Mouse (Mus musculus): ENCODE results near the gene Ankrd34a. TPM values are rescaled to one million over a fixed set of nuclear protein-coding genes. Genes with fewer than 3 reads are reported as not detected.

Gene Ankrd34a
- polyA plus RNA-seq, 1 experiment from 2014 or later = 1.3 TPM

DNA sequence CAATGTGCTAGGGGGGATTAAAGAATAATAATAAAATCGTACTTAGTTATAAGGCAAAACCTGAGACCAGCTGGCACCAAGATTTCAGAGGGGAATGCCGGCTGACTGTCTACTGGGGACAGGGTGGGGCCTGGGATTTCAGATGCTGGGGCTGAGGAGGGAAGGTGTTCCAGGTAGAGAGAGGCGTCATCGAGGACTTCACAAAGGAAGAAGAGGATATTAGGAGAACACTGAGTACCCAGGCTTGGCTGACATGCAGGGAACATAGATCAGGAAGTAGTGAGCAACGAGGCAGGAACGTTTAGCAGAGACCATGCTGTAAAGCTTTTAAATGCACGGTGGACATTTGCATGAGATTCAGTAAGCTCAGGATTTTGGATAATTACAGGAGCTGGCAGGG, 44.5 kb upstream of the Ankrd34a start:
- TF ChIP-seq EP300 (optimal IDR thresholded peaks at IDR 0.05) = no peak
- TF ChIP-seq CTCF (IDR thresholded peaks at IDR 0.05; ENCODE audit: low read depth) = no peak
- H3K9ac ChIP-seq (ENCODE audit: low read length) = 0 out of 2 replicates have a peak overlapping the region, but pooled peaks have one; percentile 14

DNA sequence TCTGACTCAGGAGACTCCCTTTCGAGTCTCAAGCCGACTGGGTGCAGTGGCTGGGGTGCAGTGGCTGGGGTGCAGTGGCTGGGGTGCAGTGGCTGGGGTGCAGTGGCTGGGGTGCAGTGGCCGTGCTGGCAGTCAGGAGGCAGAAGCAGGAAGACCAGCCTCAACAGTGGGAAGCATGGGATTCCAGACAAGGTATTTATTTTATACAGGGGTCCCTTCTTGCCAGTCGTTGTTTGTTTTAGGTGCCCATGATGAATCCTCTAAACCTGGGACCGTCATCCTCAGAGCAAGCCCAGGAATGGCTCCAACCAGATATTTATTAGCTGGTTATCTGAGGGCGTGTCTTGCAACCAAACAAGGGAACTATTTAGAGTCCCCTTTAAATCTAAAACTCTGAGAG, 42.8 kb upstream of the Ankrd34a start:
- Histone ChIP-seq H3K27me3 (ENCODE audit: control insufficient read depth, insufficient read depth, low read length) (no peaks in the 10 kb centered on the region), H3K36me3 (ENCODE audit: control insufficient read depth, insufficient read depth, low read length) (no peaks in the 10 kb centered on the region)
- ATAC-seq (ENCODE audit: low FRiP score, low TSS enrichment) = no peak

More for the DNA sequence above, 44.5 kb upstream of the Ankrd34a start:
- ATAC-seq (ENCODE audit: low FRiP score, low TSS enrichment) = no peak
- peak; percentile 21 for DNase-seq (ENCODE audit: low spot score)
- peaks cover 7% of the 10 kb centered on the region for H3K4me1 ChIP-seq (replicated peaks; ENCODE audit: control insufficient read depth, insufficient read depth)
- no peaks in the 10 kb centered on the region for H3K9me3 ChIP-seq (ENCODE audit: control insufficient read depth, low read length)
- WGBS = 28% methylated on average over 7 of the region's 7 CpGs
- no peaks in the 10 kb centered on the region for H3K27me3 ChIP-seq (ENCODE audit: control insufficient read depth, insufficient read depth, low read length)
- no peak overlapping the region for H3K4me3 ChIP-seq (ENCODE audit: low read depth, low read length)
- H3K27ac ChIP-seq (replicated peaks) = peak overlapping the region; percentile 78
- H3K36me3 ChIP-seq (ENCODE audit: control insufficient read depth, insufficient read depth, low read length) = no peaks in the 10 kb centered on the region
- H3K4me2 ChIP-seq (replicated peaks; ENCODE audit: low read depth) = peak overlapping the region; percentile 12; the same call in 1 of the 2 replicates

DNA sequence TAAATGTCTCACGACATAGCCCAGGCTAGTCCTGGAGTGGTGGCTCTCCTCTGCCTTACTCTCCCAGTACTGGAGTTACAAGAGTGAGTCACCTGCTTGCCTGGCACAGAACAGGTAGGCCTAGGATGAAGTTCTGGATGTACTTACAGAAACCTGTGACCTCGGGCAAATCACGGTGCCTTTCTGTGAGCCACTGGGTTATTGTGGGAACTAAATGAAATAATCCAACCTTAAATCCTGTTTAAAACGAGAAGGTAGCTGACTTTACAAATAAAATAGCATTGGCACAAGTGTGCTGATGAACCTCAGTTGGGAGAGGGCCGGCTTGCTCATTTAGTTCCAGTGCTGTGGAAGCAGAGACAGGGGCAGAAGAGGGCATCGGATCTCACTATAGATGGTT, 42.2 kb upstream of the Ankrd34a start:
- 69% methylated on average over 6 of the region's 6 CpGs for WGBS
- peaks cover 2% of the 10 kb centered on the region for H3K36me3 ChIP-seq (ENCODE audit: control insufficient read depth, insufficient read depth, low read length)
- ATAC-seq (ENCODE audit: low FRiP score, low TSS enrichment) = no peak
- no peaks in the 10 kb centered on the region for H3K27me3 ChIP-seq (ENCODE audit: control insufficient read depth, insufficient read depth, low read length)
- H3K4me2 ChIP-seq (replicated peaks; ENCODE audit: low read depth) = no peak overlapping the region
- TF ChIP-seq EP300 (optimal IDR thresholded peaks at IDR 0.05) (no peak), CTCF (IDR thresholded peaks at IDR 0.05; ENCODE audit: low read depth) (no peak)
- no peak overlapping the region for H3K4me3 ChIP-seq (ENCODE audit: low read depth, low read length)
- peak overlapping the region; percentile 49; the same call in 1 of the 2 replicates for H3K27ac ChIP-seq (replicated peaks)
- H3K9ac ChIP-seq (ENCODE audit: low read length) = no peak overlapping the region
- H3K9me3 ChIP-seq (ENCODE audit: control insufficient read depth, low read length) = no peaks in the 10 kb centered on the region
- DNase-seq (ENCODE audit: low spot score) = peak; percentile 14
- peaks cover 7% of the 10 kb centered on the region for H3K4me1 ChIP-seq (replicated peaks; ENCODE audit: control insufficient read depth, insufficient read depth)

More for the DNA sequence above, 42.8 kb upstream of the Ankrd34a start:
- H3K4me3 ChIP-seq (ENCODE audit: low read depth, low read length) = no peak overlapping the region
- H3K9ac ChIP-seq (ENCODE audit: low read length) = no peak overlapping the region
- no peaks in the 10 kb centered on the region for H3K9me3 ChIP-seq (ENCODE audit: control insufficient read depth, low read length)
- peak overlapping the region; percentile 49; the same call in 1 of the 2 replicates for H3K27ac ChIP-seq (replicated peaks)
- H3K4me2 ChIP-seq (replicated peaks; ENCODE audit: low read depth) = no peak overlapping the region
- no peak for TF ChIP-seq CTCF (IDR thresholded peaks at IDR 0.05; ENCODE audit: low read depth)
- TF ChIP-seq EP300 (optimal IDR thresholded peaks at IDR 0.05) = no peak
- 55% methylated on average over 6 of the region's 6 CpGs for WGBS
- DNase-seq (ENCODE audit: low spot score) = peak; percentile 14
- peaks cover 7% of the 10 kb centered on the region for H3K4me1 ChIP-seq (replicated peaks; ENCODE audit: control insufficient read depth, insufficient read depth)

DNA sequence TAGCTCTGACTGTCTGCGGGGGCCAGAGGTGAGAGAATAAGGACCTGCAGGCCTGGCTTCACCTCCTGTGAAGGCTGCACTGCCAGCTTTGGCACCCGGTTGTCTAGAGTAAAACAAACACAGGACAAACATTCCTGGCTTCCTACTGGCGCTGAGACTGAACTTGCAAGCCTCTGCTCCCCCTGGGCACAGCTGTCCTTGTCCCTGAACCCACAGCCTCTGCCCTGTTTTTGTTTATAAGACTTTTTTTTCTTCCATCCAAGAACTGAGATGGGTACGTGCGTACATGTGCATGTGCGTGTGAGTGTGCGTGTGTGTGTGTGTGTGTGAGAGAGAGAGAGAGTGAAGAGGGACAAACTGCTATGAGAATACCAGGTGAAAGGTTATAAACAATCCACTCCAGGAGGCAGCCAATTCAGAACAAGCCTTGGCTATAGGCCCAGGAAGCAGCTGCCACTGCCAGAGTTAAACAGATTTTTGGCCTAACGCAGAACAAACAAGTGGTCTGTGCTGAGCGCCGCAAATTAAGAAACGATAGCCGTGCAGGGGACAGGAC, 41.3 kb upstream of the Ankrd34a start:
- Histone ChIP-seq H3K4me1 (replicated peaks; ENCODE audit: control insufficient read depth, insufficient read depth) (peaks cover 7% of the 10 kb centered on the region), H3K9me3 (ENCODE audit: control insufficient read depth, low read length) (no peaks in the 10 kb centered on the region), H3K36me3 (ENCODE audit: control insufficient read depth, insufficient read depth, low read length) (peaks cover 10% of the 10 kb centered on the region), H3K9ac (ENCODE audit: low read length) (peak overlapping the region; percentile 50; the same call in 1 of the 2 replicates), H3K27ac (replicated peaks) (peak overlapping the region; percentile 99), H3K4me2 (replicated peaks; ENCODE audit: low read depth) (peak overlapping the region; percentile 78), H3K4me3 (ENCODE audit: low read depth, low read length) (no peak overlapping the region), H3K27me3 (ENCODE audit: control insufficient read depth, insufficient read depth, low read length) (no peaks in the 10 kb centered on the region)
- TF ChIP-seq EP300 (optimal IDR thresholded peaks at IDR 0.05) (peak; percentile 81), CTCF (IDR thresholded peaks at IDR 0.05; ENCODE audit: low read depth) (no peak)
- ATAC-seq (ENCODE audit: low FRiP score, low TSS enrichment) = peak; percentile 33
- 9% methylated on average over 12 of the region's 12 CpGs for WGBS
- DNase-seq (ENCODE audit: low spot score) = peak; percentile 77

DNA sequence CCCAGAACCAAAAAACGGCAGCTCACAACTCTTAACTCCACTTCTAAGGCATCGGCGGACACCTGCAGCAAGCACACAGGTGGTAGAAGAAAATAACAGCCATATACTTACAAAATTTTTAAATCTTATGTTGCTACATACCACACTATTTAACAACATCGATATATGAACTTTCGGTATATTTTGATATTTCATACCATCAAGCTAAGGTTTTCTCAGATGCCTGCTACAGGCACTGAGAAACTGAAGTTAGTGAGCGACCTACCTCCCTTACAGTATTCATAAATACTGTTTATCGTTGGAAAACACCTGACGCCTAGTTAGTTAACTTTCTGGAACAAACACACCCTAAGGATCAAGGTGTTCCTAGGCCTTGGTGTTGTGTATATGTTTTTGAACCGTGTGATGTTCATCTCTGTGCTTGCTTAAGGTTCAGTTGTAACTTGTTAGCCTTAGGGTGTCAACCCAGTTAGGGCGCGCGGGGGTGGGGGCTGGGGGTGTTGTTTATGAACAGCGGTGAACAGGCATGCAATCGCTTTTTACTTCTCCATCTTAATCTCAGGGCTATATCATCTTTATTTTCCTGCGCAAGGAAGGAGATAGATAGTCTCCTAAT, 40.3 kb upstream of the Ankrd34a start:
- no peak for TF ChIP-seq CTCF (IDR thresholded peaks at IDR 0.05; ENCODE audit: low read depth)
- TF ChIP-seq EP300 (optimal IDR thresholded peaks at IDR 0.05) = no peak
- peak overlapping the region; percentile 78 for H3K4me2 ChIP-seq (replicated peaks; ENCODE audit: low read depth)
- peak overlapping the region; percentile 88; the same call in 1 of the 2 replicates for H3K9ac ChIP-seq (ENCODE audit: low read length)
- H3K27me3 ChIP-seq (ENCODE audit: control insufficient read depth, insufficient read depth, low read length) = no peaks in the 10 kb centered on the region
- DNase-seq (ENCODE audit: low spot score) (peak; percentile 42), ATAC-seq (ENCODE audit: low FRiP score, low TSS enrichment) (no peak)
- WGBS = 54% methylated on average over 15 of the region's 15 CpGs
- H3K27ac ChIP-seq (replicated peaks) = peak overlapping the region; percentile 99
- peaks cover 19% of the 10 kb centered on the region for H3K36me3 ChIP-seq (ENCODE audit: control insufficient read depth, insufficient read depth, low read length)
- H3K9me3 ChIP-seq (ENCODE audit: control insufficient read depth, low read length) = no peaks in the 10 kb centered on the region
- H3K4me1 ChIP-seq (replicated peaks; ENCODE audit: control insufficient read depth, insufficient read depth) = peaks cover 7% of the 10 kb centered on the region; the same call in 1 of the 2 replicates
- H3K4me3 ChIP-seq (ENCODE audit: low read depth, low read length) = peak overlapping the region; percentile 93

All from stomach, postnatal 0 days (tissue).